Mouse (Mus musculus) lung, adult 2 months (tissue): ENCODE data around the gene Masp2.

Experiments used
- CTCF ChIP-seq: fragments of 200-500 bp; IDR thresholded peaks from 2 replicates; pipeline ENCODE4 v1.5.1; 2011; ENCODE audit warnings: mild to moderate bottlenecking, low read length, control low read depth; ENCODE audit not compliant: insufficient read depth
- POLR2A ChIP-seq: fragments of 200-500 bp; IDR thresholded peaks from 2 replicates; pipeline ENCODE4 v1.6.1; 2011; ENCODE audit warnings: low read depth, mild to moderate bottlenecking, control low read depth, low read length, borderline replicate concordance; ENCODE audit errors: extremely low read depth

GRCm38 (mm10) chr4:148598826-148599225 lies 3.5 kb upstream of the Masp2 start:
- TF ChIP-seq CTCF (no peak), POLR2A (no peak)
